Comparison of ENCODE assay signal across 8 mouse cellular contexts in genomic region chr2:180025861-180026200, GRCm38 (mm10). TPM values are rescaled to one million over a fixed set of nuclear protein-coding genes. Genes with fewer than 3 reads are reported as not detected.
A peak's percentile ranks its signal among the peaks of the same experiment; 100 is the strongest.
DNase-seq lines count a peak whose midpoint lies in the region; ATAC-seq lines count a peak whose summit lies in the region.

No protein-coding gene starts in this region.

- peaks cover 38% of the 10 kb centered on the region for H3K36me3 ChIP-seq in kidney, embryonic 14.5 days (ENCODE audit: control insufficient read depth, insufficient read depth, low read length)
- peaks cover 30% of the 10 kb centered on the region for H3K36me3 ChIP-seq in hindbrain, embryonic 15.5 days
- peaks cover 21% of the 10 kb centered on the region; the same call in 1 of the 2 replicates for H3K36me3 ChIP-seq in midbrain, embryonic 15.5 days (replicated peaks)

- no peaks in the 10 kb centered on the region for H3K9me3 ChIP-seq in kidney, embryonic 14.5 days (ENCODE audit: control insufficient read depth, low read length)
- no peaks in the 10 kb centered on the region for H3K9me3 ChIP-seq in hindbrain, embryonic 15.5 days
- no peaks in the 10 kb centered on the region for H3K9me3 ChIP-seq in midbrain, embryonic 15.5 days

- no peak for DNase-seq in kidney, postnatal 4 days
- DNase-seq in urinary bladder, adult 18-20 months (ENCODE audit: low spot score in 2 of 2) = no peak
- no peak for DNase-seq in adrenal gland, adult 8-10 months

- peaks cover 27% of the 10 kb centered on the region for H3K4me1 ChIP-seq in kidney, embryonic 14.5 days (ENCODE audit: control insufficient read depth, insufficient read depth, low read length)
- H3K4me1 ChIP-seq in brown adipose tissue, adult 24 weeks (ENCODE audit: control insufficient read depth, insufficient read depth, insufficient read length, low read length) = peaks cover 6% of the 10 kb centered on the region
- peaks cover 33% of the 10 kb centered on the region for H3K4me1 ChIP-seq in hindbrain, embryonic 15.5 days (replicated peaks)
- H3K4me1 ChIP-seq in midbrain, embryonic 15.5 days = peaks cover 46% of the 10 kb centered on the region

- peak overlapping the region; percentile 60 for H3K4me2 ChIP-seq in kidney, embryonic 14.5 days (replicated peaks; ENCODE audit: low read depth, low read length)
- peak overlapping the region; percentile 90 for H3K4me2 ChIP-seq in hindbrain, embryonic 15.5 days
- peak overlapping the region; percentile 97 for H3K4me2 ChIP-seq in midbrain, embryonic 15.5 days

- ATAC-seq in kidney, embryonic 14.5 days (ENCODE audit: low FRiP score, low TSS enrichment) = no peak
- no peak for ATAC-seq in hindbrain, embryonic 15.5 days (ENCODE audit: low FRiP score, low read depth)
- ATAC-seq in midbrain, embryonic 15.5 days (replicated peaks) = 0 out of 2 replicates have a peak, but pooled peaks have one; percentile 1
- no peak for ATAC-seq in monocyte, adult 5-6 weeks (replicated peaks; ENCODE audit: insufficient number of reproducible peaks, low FRiP score, low TSS enrichment, poor library complexity, severe bottlenecking)

- peaks cover 14% of the 10 kb centered on the region; the same call in 1 of the 2 replicates for H3K27me3 ChIP-seq in kidney, embryonic 14.5 days (ENCODE audit: control insufficient read depth, insufficient read depth, low read length)
- H3K27me3 ChIP-seq in hindbrain, embryonic 15.5 days = peaks cover 12% of the 10 kb centered on the region
- H3K27me3 ChIP-seq in midbrain, embryonic 15.5 days (replicated peaks) = peaks cover 18% of the 10 kb centered on the region; the same call in 1 of the 2 replicates

- 7% methylated on average over 6 of the region's 6 CpGs for WGBS in kidney, embryonic 14.5 days
- WGBS in hindbrain, embryonic 15.5 days = 7% methylated on average over 6 of the region's 6 CpGs
- 3% methylated on average over 6 of the region's 6 CpGs for WGBS in midbrain, embryonic 15.5 days

- peak overlapping the region; percentile 96 for H3K9ac ChIP-seq in kidney, embryonic 14.5 days (ENCODE audit: low read depth, low read length)
- H3K9ac ChIP-seq in hindbrain, embryonic 15.5 days = peak overlapping the region; percentile 96
- H3K9ac ChIP-seq in midbrain, embryonic 15.5 days = peak overlapping the region; percentile 90

- H3K27ac ChIP-seq in kidney, embryonic 14.5 days (ENCODE audit: low read depth, low read length) = peak overlapping the region; percentile 90; the same call in 1 of the 2 replicates
- H3K27ac ChIP-seq in brown adipose tissue, adult 24 weeks (replicated peaks; ENCODE audit: low read depth, low read length) = no peak overlapping the region
- H3K27ac ChIP-seq in hindbrain, embryonic 15.5 days (replicated peaks) = peak overlapping the region; percentile 96
- peak overlapping the region; percentile 98 for H3K27ac ChIP-seq in midbrain, embryonic 15.5 days

- peak overlapping the region; percentile 96 for H3K4me3 ChIP-seq in kidney, embryonic 14.5 days (ENCODE audit: low read length)
- peak overlapping the region; percentile 94 for H3K4me3 ChIP-seq in brown adipose tissue, adult 24 weeks (ENCODE audit: insufficient read depth, low read depth, low read length)
- H3K4me3 ChIP-seq in hindbrain, embryonic 15.5 days = peak overlapping the region; percentile 85
- peak overlapping the region; percentile 91 for H3K4me3 ChIP-seq in midbrain, embryonic 15.5 days

RNA-seq across cellular contexts. Expression of gene Lsm14b, which starts 1.0 kb away (rescaled TPM):
- polyA plus RNA-seq in kidney, embryonic 14.5 days (2014; fragmentation: Nextera tagmentation; extraction: Ambion mirVana) = 8.6 and 18.3 TPM in 2 replicates
- polyA plus RNA-seq in brown adipose tissue, adult 24 weeks (2012; ENCODE audit: insufficient read depth, insufficient read length, missing spikeins) = 19.9 and 25.8 TPM in 2 replicates
- 18.8 and 20.5 TPM in 2 replicates for polyA plus RNA-seq in hindbrain, embryonic 15.5 days (2015; fragmentation: Nextera tagmentation; extraction: Ambion mirVana)
- polyA plus RNA-seq in midbrain, embryonic 15.5 days (2015; fragmentation: Nextera tagmentation; extraction: Ambion mirVana) = 21.0 and 21.1 TPM in 2 replicates
- 10 to 100 TPM; 41.8 to 54.8 (median 48.5) TPM for total RNA-seq in adrenal gland, adult 8-10 months (2022)
- 38.6 to 53.9 TPM (median 53.4 TPM) in 3 replicates for total RNA-seq in monocyte, adult 5-6 weeks (2017)

RNA-seq across cellular contexts. Expression of gene Psma7, which starts 16.4 kb away (rescaled TPM):
- 713 and 771 TPM in 2 replicates for polyA plus RNA-seq in kidney, embryonic 14.5 days (2014; fragmentation: Nextera tagmentation; extraction: Ambion mirVana)
- polyA plus RNA-seq in brown adipose tissue, adult 24 weeks (2012; ENCODE audit: insufficient read depth, insufficient read length, missing spikeins) = 177 and 196 TPM in 2 replicates
- polyA plus RNA-seq in hindbrain, embryonic 15.5 days (2015; fragmentation: Nextera tagmentation; extraction: Ambion mirVana) = 541 and 546 TPM in 2 replicates
- polyA plus RNA-seq in midbrain, embryonic 15.5 days (2015; fragmentation: Nextera tagmentation; extraction: Ambion mirVana) = 521 and 530 TPM in 2 replicates
- 100 to 1,000 TPM; 195 to 232 (median 215) TPM for total RNA-seq in adrenal gland, adult 8-10 months (2022)
- total RNA-seq in monocyte, adult 5-6 weeks (2017) = 280 to 356 TPM (median 293 TPM) in 3 replicates

RNA-seq across cellular contexts. Expression of gene Ss18l1, which starts 16.5 kb away (rescaled TPM):
- polyA plus RNA-seq in kidney, embryonic 14.5 days (2014; fragmentation: Nextera tagmentation; extraction: Ambion mirVana) = 3.5 and 6.9 TPM in 2 replicates
- polyA plus RNA-seq in brown adipose tissue, adult 24 weeks (2012; ENCODE audit: insufficient read depth, insufficient read length, missing spikeins) = 1.2 and 1.5 TPM in 2 replicates
- polyA plus RNA-seq in hindbrain, embryonic 15.5 days (2015; fragmentation: Nextera tagmentation; extraction: Ambion mirVana) = 51.5 and 58.7 TPM in 2 replicates
- polyA plus RNA-seq in midbrain, embryonic 15.5 days (2015; fragmentation: Nextera tagmentation; extraction: Ambion mirVana) = 70.1 and 73.0 TPM in 2 replicates
- 10 to 100 TPM in 3 of 4 experiments, 1 to 10 TPM in 1; 9.9 to 14.3 (median 11.7) TPM for total RNA-seq in adrenal gland, adult 8-10 months (2022)
- 3.4 to 5.8 TPM (median 5.0 TPM) in 3 replicates for total RNA-seq in monocyte, adult 5-6 weeks (2017)

RNA-seq across cellular contexts. Expression of gene Mtg2, which starts 44.6 kb away (rescaled TPM):
- polyA plus RNA-seq in kidney, embryonic 14.5 days (2014; fragmentation: Nextera tagmentation; extraction: Ambion mirVana) = 24.6 and 28.6 TPM in 2 replicates
- 17.4 and 21.7 TPM in 2 replicates for polyA plus RNA-seq in brown adipose tissue, adult 24 weeks (2012; ENCODE audit: insufficient read depth, insufficient read length, missing spikeins)
- polyA plus RNA-seq in hindbrain, embryonic 15.5 days (2015; fragmentation: Nextera tagmentation; extraction: Ambion mirVana) = 30.3 and 34.8 TPM in 2 replicates
- 37.4 and 37.7 TPM in 2 replicates for polyA plus RNA-seq in midbrain, embryonic 15.5 days (2015; fragmentation: Nextera tagmentation; extraction: Ambion mirVana)
- 10 to 100 TPM; 17.3 to 26.1 (median 21.6) TPM for total RNA-seq in adrenal gland, adult 8-10 months (2022)
- total RNA-seq in monocyte, adult 5-6 weeks (2017) = 13.7 to 21.6 TPM (median 15.9 TPM) in 3 replicates

RNA-seq across cellular contexts. Expression of gene Taf4, which starts 49.4 kb away (rescaled TPM):
- 5.9 and 6.0 TPM in 2 replicates for polyA plus RNA-seq in kidney, embryonic 14.5 days (2014; fragmentation: Nextera tagmentation; extraction: Ambion mirVana)
- 7.1 and 8.0 TPM in 2 replicates for polyA plus RNA-seq in brown adipose tissue, adult 24 weeks (2012; ENCODE audit: insufficient read depth, insufficient read length, missing spikeins)
- polyA plus RNA-seq in hindbrain, embryonic 15.5 days (2015; fragmentation: Nextera tagmentation; extraction: Ambion mirVana) = 3.5 and 3.7 TPM in 2 replicates
- 3.9 and 4.0 TPM in 2 replicates for polyA plus RNA-seq in midbrain, embryonic 15.5 days (2015; fragmentation: Nextera tagmentation; extraction: Ambion mirVana)
- 10 to 100 TPM; 16.8 to 22.8 (median 19.6) TPM for total RNA-seq in adrenal gland, adult 8-10 months (2022)
- total RNA-seq in monocyte, adult 5-6 weeks (2017) = 27.7 to 65.7 TPM (median 39.4 TPM) in 3 replicates
